Mouse (Mus musculus) adrenal gland, adult (tissue): ENCODE results near the gene Gm20736.
"Not testable (repeated sequence)": the region's sequence is repeated elsewhere in the genome, so short reads cannot be mapped to it uniquely, and the experiment has no call there.

Experiments
- DNase-seq, 2 experiments: peaks; one replicate each; pipeline ENCODE4 v3.0.0; 2022 to 2023; ENCODE audit warnings: low spot score in 1 of 2; ENCODE audit not compliant: inconsistent age in 2 of 2

Gm20736 gene

DNA sequence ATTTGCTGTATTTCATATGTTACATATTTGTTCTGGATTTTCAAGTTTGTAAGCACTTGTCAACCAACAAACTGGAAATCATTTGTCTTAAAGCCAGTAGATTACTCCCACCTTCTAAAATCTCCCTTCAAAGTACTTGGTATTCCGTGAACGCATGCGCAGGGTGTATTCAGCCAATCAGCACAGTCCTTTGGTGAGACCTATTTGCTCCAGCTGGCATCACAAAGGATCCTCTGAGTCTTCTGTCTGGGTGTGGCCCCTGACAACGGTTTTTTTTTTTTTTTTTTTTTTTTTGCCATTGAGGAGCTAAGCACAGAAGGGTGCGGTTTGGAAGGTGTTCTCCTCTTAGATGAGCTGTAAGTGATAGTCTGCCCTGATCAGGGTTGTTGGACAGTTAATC, at the start of gene Gm20736:
Gene Gm20736 (plus strand): TSS at position 301 of the 400 bp plus-strand sequence.
- not testable (repeated sequence) for DNase-seq
